Mouse (Mus musculus): ENCODE results near the gene Ano10.

DNA sequence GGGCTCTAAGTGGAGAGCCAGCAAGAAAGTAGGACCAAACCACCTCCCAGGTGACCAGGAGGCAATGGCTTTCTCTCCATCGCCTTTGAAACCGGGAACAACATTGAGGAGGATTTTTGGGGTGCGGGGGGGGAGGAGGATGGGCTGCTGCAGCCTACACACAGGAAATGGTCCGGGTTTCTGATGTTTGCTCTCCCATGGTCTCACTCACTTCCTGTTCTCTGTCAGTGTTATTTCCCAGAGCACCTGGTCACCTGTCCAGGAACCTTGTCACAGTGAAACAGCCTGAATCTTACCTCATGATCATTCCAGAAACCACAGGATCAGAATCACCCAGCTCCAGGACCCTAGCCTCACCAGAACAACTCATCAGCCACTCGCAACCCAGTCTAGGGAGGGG is 100.4 kb downstream of the Ano10 start:
- no peak for TF ChIP-seq CTCF (IDR thresholded peaks at IDR 0.05; ENCODE audit: low read depth, low read length)
- no peak for TF ChIP-seq GATA1 (IDR thresholded peaks at IDR 0.05; ENCODE audit: borderline replicate concordance, low read length)
- TF ChIP-seq GATA2 (IDR thresholded peaks at IDR 0.05; ENCODE audit: borderline replicate concordance, low read depth, low read length), result no peak
- no peak for TF ChIP-seq TAL1 (conservative IDR thresholded peaks at IDR 0.05; ENCODE audit: low read depth, low read length)

Measured in G1E (cell line).